Mouse (Mus musculus) cerebellum, adult 2 months (tissue): ENCODE measurements around the gene Smdt1.

Experiments used
- CTCF ChIP-seq: fragments of 200-500 bp; IDR thresholded peaks from 2 replicates; pipeline ENCODE4 v1.5.1; 2011; ENCODE audit warnings: low read depth, mild to moderate bottlenecking, control low read depth, low read length, moderate library complexity, borderline replicate concordance; ENCODE audit not compliant: insufficient read depth
- POLR2A ChIP-seq: fragments of 200-500 bp; IDR thresholded peaks from 2 replicates; pipeline ENCODE4 v1.6.1; 2011; ENCODE audit warnings: low read length, control low read depth, borderline replicate concordance; ENCODE audit not compliant: insufficient read depth

- TF ChIP-seq CTCF, result no peak
- no peak for TF ChIP-seq POLR2A
Observed at GRCm38 (mm10) chr15:82380714-82381062, 41.9 kb downstream of the Smdt1 start.
